Mouse (Mus musculus) liver, adult 2 months (tissue): ENCODE measurements around the gene Gm7534.

Source experiments
- CTCF ChIP-seq: fragments of 200-500 bp; IDR thresholded peaks from 2 replicates; pipeline ENCODE4 v1.5.1; 2011; ENCODE audit warnings: low read depth, low read length, control low read depth
- POLR2A ChIP-seq: fragments of 200-500 bp; IDR thresholded peaks from 2 replicates; pipeline ENCODE4 v1.6.1; 2011; ENCODE audit warnings: low read length, control low read depth; ENCODE audit not compliant: insufficient read depth; ENCODE audit errors: extremely low read depth

DNA sequence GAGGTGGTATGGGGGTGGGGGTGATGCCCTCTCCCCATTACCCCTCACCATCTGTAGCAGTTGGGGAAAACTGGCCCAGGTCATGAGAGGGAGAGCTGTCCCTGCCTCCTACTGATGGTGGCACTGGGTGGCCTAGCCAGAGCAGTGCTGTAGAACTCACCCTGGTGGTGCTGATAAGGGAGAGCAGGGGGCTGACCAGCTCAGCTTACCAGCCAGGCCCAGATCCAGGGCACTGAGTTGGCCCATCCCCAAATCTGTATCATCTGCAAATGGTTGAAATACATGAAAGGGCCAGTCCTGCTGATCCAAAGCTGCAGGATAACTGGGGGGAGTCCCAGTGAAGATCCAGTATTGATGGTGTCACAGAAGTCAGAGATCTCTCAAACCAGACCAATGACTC, 21.0 kb downstream of the Gm7534 start:
- no peak for TF ChIP-seq CTCF
- TF ChIP-seq POLR2A: no peak
